Mouse (Mus musculus): ENCODE data around the gene Ceacam16.

GRCm38 (mm10) chr7:19817382-19818105 lies 43.6 kb downstream of the Ceacam16 start:
- no peak for TF ChIP-seq CTCF (IDR thresholded peaks at IDR 0.05; ENCODE audit: extremely low read depth, insufficient read length, insufficient replicate concordance, low read depth, low read length)
- peak; percentile 33; the same call in 1 of the 2 replicates for TF ChIP-seq POLR2A (IDR thresholded peaks at IDR 0.05; ENCODE audit: low read depth, low read length)
